In the genomic region with DNA sequence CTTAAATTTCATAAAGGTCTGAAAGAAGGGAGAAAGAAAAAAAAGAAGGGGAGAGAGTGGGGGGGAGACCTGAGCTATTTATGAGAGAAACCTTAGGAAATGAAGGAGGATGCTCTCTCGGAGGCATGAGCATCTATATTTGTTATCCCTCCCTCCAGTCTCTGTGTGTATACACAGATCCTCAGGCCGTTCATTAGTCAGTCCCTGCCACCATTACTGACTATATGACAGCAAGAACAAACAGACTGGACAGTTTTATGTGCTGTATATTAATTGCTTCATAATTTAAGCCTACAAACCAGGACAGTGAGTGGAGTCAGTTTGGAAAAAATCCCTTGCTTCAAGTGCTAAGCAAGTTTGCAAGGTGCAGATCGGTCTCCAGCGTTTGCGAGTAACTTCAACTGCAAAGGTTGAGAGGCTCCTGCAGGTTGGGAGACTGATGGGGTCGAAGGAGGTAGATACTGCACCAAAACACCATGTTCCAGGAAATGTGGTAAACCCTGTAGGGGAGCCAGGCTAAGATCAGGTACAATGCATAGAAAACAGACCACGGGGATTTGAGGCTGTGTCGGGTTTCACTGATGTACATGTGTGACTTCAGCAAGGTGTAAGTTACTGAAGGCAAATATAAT, we compare ENCODE assay signal across 27 mouse cellular contexts.
DNase-seq lines count a peak whose midpoint lies in the region; ATAC-seq and TF ChIP-seq lines count a peak whose summit lies in the region.
"Had no signal": no experiment of that assay in that cellular context is flagged by ENCODE, and none has a peak within 500 bp of the region (broad histone marks: within the 10 kb centered on the region; RNA-seq: fewer than 3 reads in every experiment).

No protein-coding gene starts in this region.

- no peak for DNase-seq in intestine, embryonic 14.5 days (ENCODE audit: low spot score)
- no peak for DNase-seq in lung, postnatal 0 days (ENCODE audit: low spot score)
- DNase-seq in induced T-regulatory cell, adult 2 months (ENCODE audit: low read depth), result peak; percentile 58
- DNase-seq in thymus, postnatal 25 days, result no peak
- DNase-seq: cerebellum, adult 11-12 months; cerebellum, adult 9-11 months; embryo, embryonic 11 days; heart, postnatal 36 days; kidney, adult 2 months; thymus, adult 18-20 months; thymus, postnatal 36 days had no signal

- H3K9me3 ChIP-seq in intestine, embryonic 14.5 days (ENCODE audit: control insufficient read depth, low read length), result no peaks in the 10 kb centered on the region
- no peaks in the 10 kb centered on the region for H3K9me3 ChIP-seq in intestine, embryonic 16.5 days (ENCODE audit: control insufficient read depth, low read length)
- H3K9me3 ChIP-seq in lung, embryonic 15.5 days, result no peaks in the 10 kb centered on the region
- no peaks in the 10 kb centered on the region for H3K9me3 ChIP-seq in lung, postnatal 0 days (ENCODE audit: low read length)
- H3K9me3 ChIP-seq: embryonic facial prominence, embryonic 15.5 days; forebrain, embryonic 12.5 days; heart, embryonic 10.5 days; heart, embryonic 15.5 days; hindbrain, embryonic 12.5 days; liver, embryonic 15.5 days; midbrain, embryonic 10.5 days; neural tube, embryonic 12.5 days had no signal

- no peak for TF ChIP-seq CTCF in lung, postnatal 0 days (IDR thresholded peaks at IDR 0.05)

- H3K4me1 ChIP-seq in intestine, embryonic 14.5 days (replicated peaks; ENCODE audit: control insufficient read depth, insufficient read depth, low read length), result peaks cover 18% of the 10 kb centered on the region; the same call in 1 of the 2 replicates
- peaks cover 5% of the 10 kb centered on the region; the same call in 1 of the 2 replicates for H3K4me1 ChIP-seq in intestine, embryonic 16.5 days (ENCODE audit: control insufficient read depth, insufficient read depth, low read length)
- H3K4me1 ChIP-seq in lung, embryonic 15.5 days, result no peaks in the 10 kb centered on the region
- no peaks in the 10 kb centered on the region for H3K4me1 ChIP-seq in lung, postnatal 0 days (ENCODE audit: insufficient read depth, low read depth, low read length)
- H3K4me1 ChIP-seq: forebrain, embryonic 12.5 days; heart, embryonic 10.5 days; heart, embryonic 15.5 days; hindbrain, embryonic 12.5 days; liver, embryonic 15.5 days; midbrain, embryonic 10.5 days; neural tube, embryonic 12.5 days had no signal

- no peak for TF ChIP-seq EP300 in lung, postnatal 0 days (IDR thresholded peaks at IDR 0.05)

- no peak overlapping the region for H3K4me3 ChIP-seq in intestine, embryonic 14.5 days (ENCODE audit: low read depth, low read length)
- H3K4me3 ChIP-seq in intestine, embryonic 16.5 days (ENCODE audit: low read length), result no peak overlapping the region
- no peak overlapping the region for H3K4me3 ChIP-seq in lung, embryonic 15.5 days
- H3K4me3 ChIP-seq in lung, postnatal 0 days (ENCODE audit: low read depth, low read length), result no peak overlapping the region
- H3K4me3 ChIP-seq: embryonic facial prominence, embryonic 15.5 days; forebrain, embryonic 12.5 days; heart, embryonic 10.5 days; heart, embryonic 15.5 days; hindbrain, embryonic 12.5 days; left cerebral cortex, adult 2 months; liver, embryonic 15.5 days; midbrain, embryonic 10.5 days; myocyte; neural tube, embryonic 12.5 days had no signal

- no peaks in the 10 kb centered on the region for H3K36me3 ChIP-seq in intestine, embryonic 14.5 days (ENCODE audit: control insufficient read depth, insufficient read depth, low read length)
- H3K36me3 ChIP-seq in intestine, embryonic 16.5 days (ENCODE audit: control insufficient read depth, insufficient read depth, low read length), result no peaks in the 10 kb centered on the region
- no peaks in the 10 kb centered on the region for H3K36me3 ChIP-seq in lung, embryonic 15.5 days
- H3K36me3 ChIP-seq in lung, postnatal 0 days (ENCODE audit: insufficient read depth, low read length), result no peaks in the 10 kb centered on the region
- H3K36me3 ChIP-seq: embryonic facial prominence, embryonic 15.5 days; forebrain, embryonic 12.5 days; heart, embryonic 10.5 days; heart, embryonic 15.5 days; hindbrain, embryonic 12.5 days; liver, embryonic 15.5 days; midbrain, embryonic 10.5 days; neural tube, embryonic 12.5 days had no signal

- 0 out of 2 replicates have a peak, but pooled peaks have one; percentile 66 for ATAC-seq in intestine, embryonic 14.5 days (replicated peaks; ENCODE audit: low FRiP score, low TSS enrichment, low read depth)
- no peak for ATAC-seq in intestine, embryonic 16.5 days
- 0 out of 2 replicates have a peak, but pooled peaks have one; percentile 31 for ATAC-seq in lung, embryonic 15.5 days (ENCODE audit: borderline replicate concordance, extremely low read depth, low FRiP score, low TSS enrichment)
- no peak for ATAC-seq in lung, postnatal 0 days
- no peak for ATAC-seq in granulocyte monocyte progenitor cell, adult 5-6 weeks (replicated peaks; ENCODE audit: poor library complexity, severe bottlenecking)
- ATAC-seq: forebrain, postnatal 0 days; hindbrain, postnatal 0 days had no signal

- H3K4me2 ChIP-seq in intestine, embryonic 14.5 days (ENCODE audit: low read length), result no peak overlapping the region
- H3K4me2 ChIP-seq in intestine, embryonic 16.5 days (ENCODE audit: low read depth, low read length), result no peak overlapping the region
- no peak overlapping the region for H3K4me2 ChIP-seq in lung, embryonic 15.5 days
- no peak overlapping the region for H3K4me2 ChIP-seq in lung, postnatal 0 days (replicated peaks; ENCODE audit: low read depth, low read length)
- H3K4me2 ChIP-seq: embryonic facial prominence, embryonic 15.5 days; forebrain, embryonic 12.5 days; heart, embryonic 15.5 days; hindbrain, embryonic 12.5 days; liver, embryonic 15.5 days; neural tube, embryonic 12.5 days had no signal

- H3K9ac ChIP-seq in intestine, embryonic 14.5 days (ENCODE audit: low read length), result no peak overlapping the region
- H3K9ac ChIP-seq in intestine, embryonic 16.5 days (ENCODE audit: low read depth, low read length), result no peak overlapping the region
- H3K9ac ChIP-seq in lung, embryonic 15.5 days, result no peak overlapping the region
- H3K9ac ChIP-seq in lung, postnatal 0 days (replicated peaks; ENCODE audit: low read depth), result no peak overlapping the region
- H3K9ac ChIP-seq: embryonic facial prominence, embryonic 15.5 days; forebrain, embryonic 12.5 days; forebrain, postnatal 0 days; heart, embryonic 15.5 days; hindbrain, embryonic 12.5 days; liver, embryonic 15.5 days; neural tube, embryonic 12.5 days had no signal

- H3K27ac ChIP-seq in intestine, embryonic 14.5 days (ENCODE audit: low read depth), result no peak overlapping the region
- H3K27ac ChIP-seq in intestine, embryonic 16.5 days (ENCODE audit: low read length), result no peak overlapping the region
- no peak overlapping the region for H3K27ac ChIP-seq in lung, embryonic 15.5 days
- no peak overlapping the region for H3K27ac ChIP-seq in lung, postnatal 0 days (ENCODE audit: low read length)
- H3K27ac ChIP-seq: forebrain, embryonic 12.5 days; heart, embryonic 10.5 days; heart, embryonic 15.5 days; hindbrain, embryonic 12.5 days; hindbrain, postnatal 0 days; left cerebral cortex, adult 2 months; liver, embryonic 15.5 days; midbrain, embryonic 10.5 days; neural tube, embryonic 12.5 days; stomach, postnatal 0 days had no signal

- peaks cover 65% of the 10 kb centered on the region for H3K27me3 ChIP-seq in intestine, embryonic 14.5 days (replicated peaks; ENCODE audit: control insufficient read depth, insufficient read depth, low read length)
- H3K27me3 ChIP-seq in intestine, embryonic 16.5 days (replicated peaks; ENCODE audit: control insufficient read depth, insufficient read depth, low read length), result peaks cover 10% of the 10 kb centered on the region; the same call in 1 of the 2 replicates
- peaks cover 85% of the 10 kb centered on the region for H3K27me3 ChIP-seq in lung, embryonic 15.5 days
- H3K27me3 ChIP-seq in lung, postnatal 0 days (replicated peaks; ENCODE audit: insufficient read depth, low read length), result no peaks in the 10 kb centered on the region
- H3K27me3 ChIP-seq: embryonic facial prominence, embryonic 15.5 days; forebrain, embryonic 12.5 days; hindbrain, embryonic 12.5 days; liver, embryonic 15.5 days; neural tube, embryonic 12.5 days had no signal

- 30% methylated on average over 8 of the region's 8 CpGs for WGBS in intestine, embryonic 14.5 days
- 43% methylated on average over 8 of the region's 8 CpGs for WGBS in intestine, embryonic 16.5 days
- WGBS in lung, embryonic 15.5 days, result 41% methylated on average over 8 of the region's 8 CpGs
- 52% methylated on average over 8 of the region's 8 CpGs for WGBS in lung, postnatal 0 days

Comparison
In these comparisons a context has a peak if more than half of its experiments do, and no peak if none do; other contexts are left out.
1. ATAC-seq: peak in intestine, embryonic 14.5 days (single experiment) and lung, embryonic 15.5 days (single experiment); none in intestine, embryonic 16.5 days (single experiment), lung, postnatal 0 days (single experiment) and granulocyte monocyte progenitor cell, adult 5-6 weeks (single experiment).